Mouse (Mus musculus) MEL-GATA-1-ER (cell line): Measurements from ENCODE around the gene Arhgef2.
"Not testable (repeated sequence)": the region's sequence is repeated elsewhere in the genome, so short reads cannot be mapped to it uniquely, and the experiment has no call there.

Experiments used
- DNase-seq: peaks from one replicate; pipeline ENCODE4 v3.0.0-alpha.2; 2012; ENCODE audit warnings: low read depth; ENCODE audit errors: extremely low read depth

Gene Arhgef2

DNA sequence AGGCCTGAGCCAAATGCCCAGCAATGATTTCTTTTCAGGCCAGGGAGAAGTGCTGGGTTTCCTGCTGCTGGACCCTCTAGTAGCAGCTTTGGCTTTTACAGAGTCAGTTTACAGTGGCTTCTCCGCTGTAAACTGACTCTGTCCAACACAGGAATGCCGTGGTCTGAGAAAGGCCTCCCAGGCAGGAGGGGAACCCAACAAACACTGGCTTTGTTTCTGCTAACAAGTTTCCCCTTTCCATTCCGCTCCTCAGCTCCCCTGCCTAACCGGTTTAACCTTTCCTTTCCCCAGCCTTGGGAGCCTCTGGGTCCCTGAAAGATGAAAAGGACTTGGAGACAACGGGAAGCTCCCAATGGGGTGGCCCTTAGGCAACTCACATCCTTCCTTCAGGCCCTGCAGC, 15.5 kb upstream of the Arhgef2 start:
- no peak for DNase-seq

DNA sequence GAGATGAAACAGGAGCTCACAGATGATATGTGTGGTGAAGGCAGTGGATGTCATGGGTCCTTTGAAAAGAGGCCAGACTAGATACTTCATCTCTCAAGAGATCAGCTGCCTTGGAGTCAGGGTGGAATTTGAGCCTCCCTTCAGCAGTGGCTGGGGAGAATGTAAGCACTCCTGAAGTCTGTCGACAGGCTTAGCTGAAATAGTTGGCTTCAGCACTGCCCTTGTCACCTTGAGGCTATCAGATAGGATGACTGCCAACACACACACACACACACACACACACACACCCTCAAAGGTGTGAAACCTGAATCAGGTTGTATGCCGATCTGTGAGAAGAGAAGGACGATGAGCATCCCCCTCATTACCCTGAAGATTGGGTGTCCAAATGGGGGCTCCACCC, 14.7 kb upstream of the Arhgef2 start:
- DNase-seq = no peak

DNA sequence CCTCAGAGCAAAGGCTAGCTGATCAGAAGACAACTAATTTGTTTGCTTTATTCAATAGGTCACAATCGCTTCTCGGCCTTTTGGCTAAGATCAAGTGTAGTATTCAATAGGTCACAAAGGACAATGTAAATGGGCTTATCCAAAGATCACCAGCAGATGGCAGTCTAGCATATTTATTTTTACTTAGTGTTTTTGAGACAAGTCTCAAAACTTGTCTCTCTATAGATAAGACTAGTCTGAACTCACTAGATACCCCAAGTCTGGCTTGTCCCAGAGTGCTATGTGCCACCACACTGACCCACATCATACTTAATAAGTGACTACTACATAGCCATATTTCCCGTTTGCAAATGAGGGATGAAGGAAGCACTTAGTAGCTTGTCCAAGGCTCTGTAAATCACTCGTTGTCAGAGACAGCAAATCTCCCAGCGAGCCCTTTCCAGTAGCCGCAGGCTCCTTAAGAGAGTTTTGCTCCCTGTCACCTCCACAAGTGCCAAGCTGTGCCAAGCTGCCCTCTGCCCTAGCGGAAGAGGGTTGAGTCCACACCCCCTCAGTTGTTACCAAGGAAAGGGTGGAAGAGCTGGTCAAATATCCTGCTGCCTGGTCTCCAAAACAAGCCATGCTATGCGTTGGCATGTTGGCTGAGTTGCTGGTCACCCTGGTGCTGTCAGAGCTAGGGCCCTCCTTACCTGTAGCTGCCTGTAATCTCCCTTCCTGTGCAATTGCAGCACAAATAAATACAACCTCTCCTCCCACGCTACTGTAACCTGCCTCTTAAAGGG, 13.6 kb upstream of the Arhgef2 start:
- peak; percentile 87 for DNase-seq

DNA sequence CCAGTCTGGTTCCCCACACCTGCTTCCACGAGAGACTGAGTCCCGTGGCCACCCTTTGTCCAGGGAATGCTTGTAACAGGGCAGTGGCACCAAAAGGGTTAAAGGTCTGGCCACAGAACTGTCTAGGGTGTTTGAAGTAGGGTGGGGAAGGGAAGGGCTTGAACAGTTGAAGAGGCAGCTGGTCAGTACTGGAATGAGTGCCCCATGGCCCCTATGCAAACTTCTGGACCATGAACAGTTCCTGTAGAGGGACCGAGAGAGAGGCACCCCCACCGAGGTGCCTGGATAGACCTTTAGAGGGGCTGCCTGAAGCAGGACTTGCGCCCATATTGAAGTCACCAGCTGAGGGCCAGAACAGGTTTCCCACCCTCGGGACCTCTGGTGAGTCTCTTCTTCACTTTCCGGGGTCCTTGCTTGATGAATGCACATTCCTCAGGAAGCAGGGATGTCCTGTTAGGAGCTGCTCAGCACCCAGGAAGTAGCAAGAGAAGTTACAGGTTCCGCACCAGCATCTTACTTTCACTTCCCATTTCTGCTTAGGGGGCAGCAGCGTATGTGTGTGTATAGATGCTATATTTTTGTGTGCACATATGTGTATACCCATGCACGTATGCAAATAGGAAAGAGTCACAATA, 12.7 kb upstream of the Arhgef2 start:
- DNase-seq = peak; percentile 44

DNA sequence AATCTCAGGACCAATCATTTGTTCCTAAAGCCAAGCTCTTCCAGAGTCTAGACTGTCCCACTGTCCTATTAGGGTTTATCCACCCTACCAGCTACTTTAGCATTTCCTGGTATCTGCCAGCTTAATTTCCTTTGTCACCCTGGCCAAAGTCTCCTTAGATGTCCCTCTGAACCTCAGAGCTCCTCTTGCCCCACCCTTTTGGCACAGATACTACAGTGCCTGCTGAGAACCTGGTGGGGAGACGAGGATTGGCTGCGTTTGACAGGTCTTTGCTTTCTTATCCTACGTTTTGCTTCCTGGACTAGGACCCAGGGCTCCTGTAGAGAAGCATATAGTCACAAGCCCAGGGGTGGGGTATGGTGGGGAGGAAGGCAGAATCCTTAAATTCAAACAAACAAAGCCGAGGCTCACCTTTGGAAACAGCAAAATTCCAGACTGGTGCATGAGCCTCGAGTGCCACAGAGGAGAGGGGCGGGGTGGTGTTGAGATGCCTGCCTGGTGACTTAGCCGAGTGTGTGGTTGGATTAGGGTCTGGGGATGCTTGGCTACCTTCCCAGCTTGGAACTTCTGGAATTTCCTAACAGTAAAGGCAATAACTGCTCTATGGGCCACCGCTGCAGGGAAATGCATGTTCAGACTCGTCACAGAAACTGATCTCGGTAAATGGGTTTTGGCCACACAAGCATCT, 11.7 kb upstream of the Arhgef2 start:
- no peak for DNase-seq

DNA sequence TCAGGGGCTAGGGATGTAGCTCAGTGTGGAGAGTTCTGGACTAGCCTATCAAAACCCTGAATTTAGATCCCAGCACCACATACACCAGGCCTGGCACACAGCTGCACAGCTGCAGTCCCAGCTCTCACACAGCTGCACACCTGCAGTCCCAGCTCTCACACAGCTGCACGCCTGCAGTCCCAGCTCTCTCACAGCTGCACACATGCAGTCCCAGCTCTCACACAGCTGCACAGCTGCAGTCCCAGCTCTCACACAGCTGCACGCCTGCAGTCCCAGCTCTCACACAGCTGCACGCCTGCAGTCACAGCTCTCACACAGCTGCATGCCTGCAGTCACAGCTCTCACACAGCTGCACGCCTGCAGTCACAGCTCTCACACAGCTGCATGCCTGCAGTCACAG, 9.2 kb upstream of the Arhgef2 start:
- not testable (repeated sequence) for DNase-seq

DNA sequence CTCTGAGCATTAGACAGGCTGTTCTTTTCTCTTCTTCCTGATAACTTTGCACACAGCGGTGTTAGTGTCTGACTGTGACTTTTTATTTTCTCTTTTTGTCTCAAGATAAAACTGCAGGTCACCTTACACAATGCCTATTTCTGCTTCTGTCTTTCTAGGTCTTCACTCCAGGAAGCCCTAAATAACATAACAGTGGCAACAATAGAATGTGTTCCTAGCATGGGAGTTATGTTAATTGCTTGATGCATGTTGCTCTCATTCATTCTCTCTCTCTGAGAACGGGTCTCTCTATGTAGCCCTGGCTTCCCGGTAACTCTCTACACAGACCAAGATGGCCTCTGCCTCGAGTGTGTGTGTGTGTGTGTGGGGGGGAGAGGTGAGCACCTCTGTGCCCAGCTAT, 3.3 kb upstream of the Arhgef2 start:
- no peak for DNase-seq

DNA sequence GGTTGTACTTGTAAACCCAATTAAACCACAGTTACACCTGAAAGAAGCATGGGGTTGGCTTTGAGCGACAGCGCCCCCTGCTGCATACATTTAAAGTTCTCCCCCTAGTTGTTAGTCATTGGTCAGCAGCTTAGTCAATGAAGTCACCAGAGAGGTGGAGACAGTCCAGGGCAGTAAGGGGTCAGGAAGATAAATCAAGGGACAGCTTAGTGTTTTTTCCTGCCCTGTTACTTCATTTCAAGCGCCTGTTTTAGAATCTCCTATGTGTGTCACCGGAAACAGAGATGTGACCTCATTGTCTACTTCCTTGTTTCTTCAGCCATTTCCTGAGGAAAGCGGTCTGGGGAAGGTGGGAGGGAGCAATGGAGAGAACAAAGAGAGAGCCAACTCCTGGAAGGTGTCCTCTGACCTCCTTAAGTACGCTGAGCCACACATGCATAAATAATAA, 2.0 kb upstream of the Arhgef2 start:
- peak; percentile 61 for DNase-seq

DNA sequence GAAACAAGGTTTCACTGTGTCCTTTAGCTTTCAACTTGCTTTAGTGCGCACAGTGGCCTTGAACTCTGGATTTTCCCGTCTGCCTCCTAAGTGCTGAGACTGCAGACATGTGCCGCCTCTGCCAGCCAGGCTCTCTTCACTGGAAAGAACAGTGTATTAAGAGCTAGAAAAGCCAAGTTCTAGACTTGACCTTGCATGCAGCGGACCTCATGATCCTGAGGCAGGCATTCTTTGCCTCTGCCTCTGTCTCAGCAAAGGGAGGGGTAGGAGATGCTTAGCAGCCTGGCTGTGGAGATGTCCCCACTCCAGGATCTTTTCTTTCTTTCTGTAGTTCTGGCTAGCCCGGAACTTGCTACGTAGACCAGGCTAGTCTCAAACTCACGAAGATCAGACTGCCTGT, 903 bp upstream of the Arhgef2 start:
- no peak for DNase-seq

DNA sequence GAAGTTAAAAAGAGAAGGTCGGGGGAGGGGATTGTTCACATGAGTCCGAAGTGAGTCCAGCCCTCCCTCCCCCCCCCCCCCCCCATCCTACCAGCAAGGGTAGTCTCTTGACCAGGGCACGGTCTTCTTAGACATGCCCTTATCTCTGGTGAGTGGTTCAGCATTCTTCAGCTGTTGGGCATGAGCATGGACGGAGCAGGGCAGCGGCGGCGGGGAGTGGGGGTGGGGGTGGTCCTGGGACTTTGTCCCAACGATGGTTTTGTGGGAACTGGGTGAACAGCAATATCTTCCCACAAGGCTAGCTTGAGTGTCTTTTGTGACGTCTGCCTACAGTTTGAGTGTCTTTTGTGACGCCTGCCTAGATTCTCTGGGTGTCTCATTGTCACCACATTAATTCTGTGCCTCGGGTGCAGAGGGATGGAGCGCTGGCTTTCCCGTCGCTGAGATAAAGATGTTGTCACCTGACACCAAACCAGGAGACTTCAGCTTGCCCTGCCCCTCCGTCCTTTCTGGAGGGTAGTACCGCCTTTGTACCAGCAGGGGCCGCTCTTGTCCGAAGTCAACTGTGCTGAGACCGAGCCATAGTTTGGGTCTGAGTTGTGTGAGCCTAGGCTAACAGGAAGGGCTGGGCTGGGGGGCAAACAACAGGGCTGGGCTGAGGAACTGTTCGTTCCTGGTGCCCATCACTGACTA, 1.4 kb downstream of the Arhgef2 start:
- DNase-seq = peak; percentile 95

DNA sequence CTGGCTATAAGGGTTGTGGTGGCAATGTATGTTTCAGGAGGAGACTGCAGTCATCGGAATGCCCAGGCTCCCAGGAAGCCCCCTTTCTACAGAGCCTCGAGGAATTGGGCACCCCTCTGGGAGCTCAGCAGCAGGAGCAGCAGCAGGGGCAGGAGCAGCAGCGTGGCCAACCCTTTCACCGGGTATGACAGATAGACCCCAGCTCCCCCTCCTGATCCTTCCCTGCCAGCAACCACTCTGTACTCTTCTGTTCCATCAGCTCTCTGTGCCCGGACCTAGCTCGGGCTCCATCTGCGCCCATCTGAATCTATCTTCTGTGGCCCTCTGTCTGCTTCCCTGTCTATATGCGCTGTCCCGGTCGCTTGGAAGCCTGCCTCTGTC, 2.0 kb downstream of the Arhgef2 start:
- no peak for DNase-seq

DNA sequence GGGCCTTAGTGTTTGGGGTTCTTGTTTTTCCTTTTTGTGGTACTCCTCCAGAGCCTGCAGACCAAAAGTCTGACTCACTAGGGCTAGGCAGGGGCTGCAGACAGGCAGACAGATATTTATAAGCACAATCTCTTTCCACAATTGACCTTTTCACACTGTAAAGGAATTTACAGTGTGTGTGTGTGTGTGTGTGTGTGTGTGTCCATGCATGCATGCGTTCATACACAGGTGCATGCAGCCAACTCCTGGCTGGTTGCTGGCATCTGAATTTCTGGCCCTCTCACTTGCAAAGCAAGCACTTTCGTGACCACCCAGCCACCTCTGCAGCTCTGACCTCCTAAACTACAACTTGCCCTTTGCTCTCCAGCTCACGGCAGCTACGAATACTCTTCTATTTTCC, 3.3 kb downstream of the Arhgef2 start:
- no peak for DNase-seq

DNA sequence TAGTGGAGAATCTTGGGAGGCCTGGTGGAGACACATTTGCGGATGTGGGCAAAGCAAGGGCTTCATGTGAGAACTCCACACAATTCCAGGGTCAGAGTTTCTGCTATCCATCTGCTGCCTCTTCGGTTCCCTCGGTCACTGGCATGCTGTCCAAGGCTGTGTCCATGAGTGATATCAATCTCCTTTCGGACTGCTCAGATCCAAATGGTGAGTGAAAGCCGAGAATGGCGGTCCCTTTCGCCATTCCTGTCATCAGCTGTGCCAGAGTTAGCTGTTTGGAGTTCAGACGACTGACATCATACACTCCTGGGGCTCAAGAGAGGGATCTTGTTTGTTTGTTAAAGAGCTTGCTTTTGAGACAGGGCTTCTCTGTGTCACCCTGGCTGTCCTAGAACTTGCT, 8.7 kb downstream of the Arhgef2 start:
- DNase-seq = no peak

DNA sequence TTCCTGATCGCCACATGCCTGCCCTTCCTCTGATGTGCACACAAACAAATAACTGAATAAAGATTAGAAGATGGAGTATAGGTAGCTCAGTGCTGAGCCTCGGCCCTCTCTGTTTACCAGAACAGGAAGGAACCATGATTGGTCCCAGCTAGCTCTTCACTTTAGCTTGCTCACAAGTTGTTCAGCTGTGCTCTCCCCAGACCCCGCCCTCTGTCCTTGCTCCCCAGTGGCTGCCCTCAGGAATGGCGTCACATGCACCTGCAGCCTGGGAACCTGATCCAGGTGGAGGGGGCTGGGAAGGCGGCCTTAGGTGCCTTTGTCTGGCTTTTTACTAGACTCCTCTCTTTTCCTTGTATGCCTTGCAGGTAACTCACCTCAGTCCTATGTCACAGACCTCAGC, 9.4 kb downstream of the Arhgef2 start:
- no peak for DNase-seq

DNA sequence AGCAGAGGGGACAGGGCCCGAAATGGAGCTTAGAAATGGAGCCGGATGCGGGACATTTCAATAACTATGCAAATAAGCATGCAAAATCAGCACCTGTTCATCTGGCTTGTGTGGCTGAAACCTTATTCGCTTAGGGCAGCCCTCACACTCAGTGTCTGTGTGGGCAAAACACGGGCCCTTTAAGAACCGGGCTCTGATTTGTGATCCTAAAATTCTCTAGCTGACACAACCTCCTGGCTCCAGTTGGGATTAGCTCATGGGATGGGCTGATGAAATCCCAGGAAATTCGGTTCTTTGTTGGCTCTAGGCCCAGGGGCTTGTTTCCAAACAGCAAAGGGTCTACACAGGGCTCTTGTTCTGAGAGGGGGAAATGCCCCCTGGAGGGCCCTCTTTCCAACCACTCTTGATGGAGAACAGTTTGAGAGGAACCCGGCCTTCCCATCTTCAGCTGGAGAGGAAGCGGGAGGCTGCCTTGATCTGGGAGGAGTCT, 10.2 kb downstream of the Arhgef2 start:
- DNase-seq = no peak

DNA sequence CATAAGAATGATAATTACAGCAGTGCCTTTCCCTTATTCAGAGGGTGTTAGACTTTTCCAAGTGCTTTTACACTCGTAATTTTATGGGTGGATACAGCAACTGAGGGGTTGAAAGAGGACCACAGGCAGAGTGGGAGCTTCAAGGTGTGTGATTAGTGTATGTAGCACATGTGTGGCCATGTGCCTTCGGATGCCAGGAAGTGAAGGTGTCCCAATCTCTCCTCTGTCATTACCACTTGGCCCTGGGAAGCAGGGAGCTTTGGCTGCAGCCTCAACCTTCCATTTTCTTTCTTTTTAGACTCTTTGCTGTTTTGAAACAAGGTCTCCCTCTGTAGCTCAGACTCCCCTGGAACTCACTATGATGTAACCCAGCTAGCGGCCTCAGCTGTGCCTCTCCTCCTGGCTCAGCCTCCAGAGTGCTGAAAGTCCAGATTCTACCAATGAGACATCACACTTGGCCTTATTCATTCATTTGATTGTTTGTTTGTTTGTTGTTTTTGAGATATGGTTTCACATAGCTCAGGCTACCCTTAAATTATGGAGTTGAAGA, 11.3 kb downstream of the Arhgef2 start:
- no peak for DNase-seq

DNA sequence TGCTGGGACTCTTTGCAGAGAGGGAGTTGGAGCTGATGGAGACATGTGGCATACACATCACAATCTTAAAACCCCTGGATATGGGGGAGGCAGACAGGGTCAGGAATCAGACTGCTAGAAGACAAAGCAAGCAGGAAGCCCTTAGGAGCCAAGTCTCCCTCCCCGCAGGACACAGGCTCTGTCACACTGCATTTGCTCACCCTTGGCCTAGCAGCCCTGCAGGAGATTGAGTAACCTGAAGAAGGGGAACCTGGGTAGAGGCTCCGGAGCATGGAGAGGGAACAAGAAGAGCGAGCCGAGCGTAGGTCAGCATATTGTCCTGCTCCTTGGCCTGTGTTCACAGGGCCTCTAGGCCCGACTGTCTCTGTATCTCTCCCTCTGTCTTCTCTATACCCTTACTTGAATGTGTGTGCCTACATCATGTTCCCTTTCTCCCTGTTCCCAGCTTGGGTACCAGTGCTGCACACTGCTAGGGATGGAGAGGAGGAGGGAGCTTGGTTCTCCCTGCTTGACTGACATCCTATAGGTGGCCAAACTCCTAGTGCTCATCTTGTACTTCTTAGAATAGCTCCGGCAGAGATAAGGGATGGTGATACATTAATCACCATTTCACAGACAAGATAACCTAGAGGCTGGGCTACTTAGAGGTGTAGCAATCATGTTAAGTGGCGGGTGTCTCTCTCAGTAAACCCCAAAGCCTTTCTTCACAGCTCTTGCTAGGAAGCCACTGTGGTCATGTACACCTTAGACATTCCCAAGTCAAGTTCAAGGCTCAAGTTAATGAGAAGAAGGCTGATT, 12.5 kb downstream of the Arhgef2 start:
- DNase-seq = no peak

DNA sequence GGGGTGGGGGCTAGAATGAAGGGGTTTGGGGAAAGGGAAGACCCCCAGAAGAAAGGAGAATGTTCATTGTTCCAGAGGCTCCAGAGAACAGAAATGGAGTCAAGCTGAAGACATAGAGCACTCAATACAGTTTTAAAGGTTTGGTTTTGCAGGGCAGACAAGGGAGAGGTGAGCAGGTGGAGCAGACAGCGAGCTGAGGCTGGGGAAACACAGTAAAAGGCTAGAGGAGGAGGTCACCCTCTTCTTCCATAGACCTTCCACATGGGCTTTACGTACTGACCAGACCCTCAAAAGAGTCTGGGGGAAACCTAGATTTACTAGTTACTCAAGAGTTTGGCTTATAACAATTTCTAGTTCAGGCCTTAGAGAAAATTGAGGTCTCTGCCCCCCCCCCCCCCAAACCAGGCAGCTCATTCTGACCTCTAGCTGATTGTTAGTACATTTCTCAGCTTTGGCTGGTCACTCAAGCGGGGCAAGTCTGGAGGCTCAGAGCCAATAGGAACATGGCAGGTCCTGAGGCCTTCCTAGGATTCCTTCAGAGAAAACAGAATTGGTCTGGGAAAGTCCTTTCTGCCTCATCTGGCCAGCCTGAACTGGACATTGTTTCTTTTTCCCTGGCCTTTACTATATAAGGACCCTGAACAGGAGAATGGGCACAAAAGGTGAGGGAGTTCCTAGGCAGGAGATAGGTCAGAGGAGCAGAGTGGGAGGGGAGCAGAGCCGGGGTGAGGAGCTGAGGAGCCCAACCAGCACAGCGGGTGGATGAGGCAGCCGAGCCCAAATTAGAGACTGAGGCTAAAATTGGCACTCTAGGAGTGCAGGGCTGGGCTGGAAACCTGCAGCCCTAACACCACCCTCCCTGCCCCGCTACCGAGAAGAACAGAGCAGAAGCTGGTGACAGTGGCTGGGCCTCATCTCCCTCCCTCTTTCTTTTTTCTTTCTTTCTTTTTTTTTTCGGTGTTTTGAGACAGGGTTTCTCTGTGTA, 13.6 kb downstream of the Arhgef2 start:
- no peak for DNase-seq
